Mouse (Mus musculus) C2C12 (cell line): ENCODE measurements around the gene Pomt2. TPM values are rescaled to one million over a fixed set of nuclear protein-coding genes. Genes with fewer than 3 reads are reported as not detected.

Source experiments
- H3K27me3 ChIP-seq: one replicate; pipeline ENCODE4 v1.6.1; 2011; ENCODE audit not compliant: control insufficient read depth, insufficient read depth, insufficient read length
- H3K36me3 ChIP-seq: one replicate; pipeline ENCODE4 v1.6.1; 2011; ENCODE audit not compliant: control insufficient read depth, insufficient read depth
- H3K4me3 ChIP-seq: one replicate; pipeline ENCODE4 v1.5.1; 2011; ENCODE audit warnings: mild to moderate bottlenecking, control low read depth; ENCODE audit not compliant: poor library complexity, insufficient read depth, severe bottlenecking
- H3K79me2 ChIP-seq: one replicate; pipeline ENCODE4 v1.6.1; 2011; ENCODE audit not compliant: control insufficient read depth, insufficient read depth
- H3K79me3 ChIP-seq: one replicate; pipeline ENCODE4 v1.6.1; 2011; ENCODE audit warnings: low read depth, control low read depth
- H3ac ChIP-seq: one replicate; pipeline ENCODE3; 2011; ENCODE audit warnings: low read depth; ENCODE audit not compliant: control insufficient read depth, insufficient read length
- CEBPB ChIP-seq: IDR thresholded peaks from one replicate; pipeline ENCODE4 v1.6.1; 2011; ENCODE audit warnings: low read depth, mild to moderate bottlenecking, control low read depth, moderate library complexity
- CTCF ChIP-seq: IDR thresholded peaks from one replicate; pipeline ENCODE4 v1.5.1; 2011; ENCODE audit not compliant: control insufficient read depth, insufficient read depth, insufficient read length
- FOSL1 ChIP-seq: IDR thresholded peaks from one replicate; pipeline ENCODE4 v1.8.0; 2011; ENCODE audit warnings: mild to moderate bottlenecking, low read length; ENCODE audit not compliant: poor library complexity, insufficient read depth, severe bottlenecking
- MAX ChIP-seq: IDR thresholded peaks from one replicate; pipeline ENCODE4 v1.6.1; 2011; ENCODE audit warnings: mild to moderate bottlenecking, control low read depth
- MYOD1 ChIP-seq: IDR thresholded peaks from one replicate; pipeline ENCODE4 v1.6.1; 2011; ENCODE audit warnings: low read depth; ENCODE audit not compliant: control insufficient read depth, insufficient read length
- MYOG ChIP-seq: IDR thresholded peaks from one replicate; pipeline ENCODE4 v1.6.1; 2011; ENCODE audit not compliant: control insufficient read depth, insufficient read length; ENCODE audit errors: extremely low read depth
- USF1 ChIP-seq: IDR thresholded peaks from one replicate; pipeline ENCODE4 v1.6.1; 2011; ENCODE audit warnings: low read depth, mild to moderate bottlenecking, control low read depth, moderate library complexity
- polyA plus RNA-seq: library from polyadenylated mRNA; unstranded; fragments of >200 nt; fragmentation: generic; extraction: Trizol; gene quantifications from one replicate; pipeline ENCODE4 v1.2.1, GENCODE M21; 2012; ENCODE audit warnings: missing spikeins

Pomt2 gene
- polyA plus RNA-seq, 1 experiment = 9.8 TPM

DNA sequence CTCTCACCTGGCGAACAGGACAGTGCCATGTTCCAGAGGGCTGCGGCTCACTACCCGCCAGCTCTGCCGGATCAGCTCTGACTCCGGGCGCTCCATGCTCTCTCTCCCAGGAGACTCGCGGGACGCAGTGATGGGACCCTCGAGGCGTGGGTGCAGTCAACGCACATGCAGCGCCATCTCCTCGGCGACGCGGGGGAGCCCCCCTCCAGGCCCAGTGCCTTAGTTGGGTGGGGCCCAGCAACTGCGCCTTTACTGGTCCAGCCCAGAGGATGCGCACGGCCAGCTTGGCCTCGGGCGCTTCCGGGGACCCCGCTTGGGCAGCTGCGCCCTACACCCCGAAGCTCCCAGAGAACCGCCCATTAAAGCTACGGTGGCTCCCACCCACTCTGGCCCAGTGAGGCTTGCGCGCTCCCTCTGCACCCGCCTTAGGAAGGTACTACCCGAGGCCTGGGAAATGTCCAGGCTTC, 45.6 kb downstream of the Pomt2 start, which contains the start of gene Ngb:
Ngb (minus strand) TSS at position 375 of the 467 bp plus-strand sequence.
- TF ChIP-seq USF1 (no peak), MYOG (no peak), MYOD1 (no peak), MAX (no peak), CEBPB (no peak), CTCF (no peak)
- Histone ChIP-seq H3K27me3 (peaks cover 52% of the 10 kb centered on the region), H3K79me2 (no peaks in the 10 kb centered on the region), H3K79me3 (no peaks in the 10 kb centered on the region), H3K4me3 (no peak within 1 kb of the TSS), H3K36me3 (no peaks in the 10 kb centered on the region), H3ac (no peak within 1 kb of the TSS)

GRCm38 (mm10) chr12:87100331-87100730, 47.4 kb downstream of the Pomt2 start:
- H3K79me3 ChIP-seq = no peaks in the 10 kb centered on the region
- TF ChIP-seq MAX = no peak
- H3ac ChIP-seq = no peak overlapping the region
- H3K4me3 ChIP-seq = no peak overlapping the region
- peaks cover 68% of the 10 kb centered on the region for H3K27me3 ChIP-seq
- no peaks in the 10 kb centered on the region for H3K36me3 ChIP-seq
- no peaks in the 10 kb centered on the region for H3K79me2 ChIP-seq

- H3K27me3 ChIP-seq = peaks cover 64% of the 10 kb centered on the region
- no peak for TF ChIP-seq MAX
- no peaks in the 10 kb centered on the region for H3K36me3 ChIP-seq
- no peaks in the 10 kb centered on the region for H3K79me3 ChIP-seq
- no peak overlapping the region for H3ac ChIP-seq
- no peak overlapping the region for H3K4me3 ChIP-seq
- no peaks in the 10 kb centered on the region for H3K79me2 ChIP-seq
These were observed 54.1 kb downstream of the Pomt2 start for GRCm38 (mm10) chr12:87093671-87094070.

- Histone ChIP-seq H3K4me3 (no peak overlapping the region), H3K27me3 (peaks cover 59% of the 10 kb centered on the region), H3ac (no peak overlapping the region), H3K79me3 (no peaks in the 10 kb centered on the region), H3K36me3 (no peaks in the 10 kb centered on the region), H3K79me2 (no peaks in the 10 kb centered on the region)
- TF ChIP-seq MAX (no peak), MYOD1 (no peak), CTCF (no peak), USF1 (no peak), FOSL1 (no peak), CEBPB (no peak), MYOG (no peak)
These were observed 54.5 kb downstream of the Pomt2 start for GRCm38 (mm10) chr12:87093249-87093648.

DNA sequence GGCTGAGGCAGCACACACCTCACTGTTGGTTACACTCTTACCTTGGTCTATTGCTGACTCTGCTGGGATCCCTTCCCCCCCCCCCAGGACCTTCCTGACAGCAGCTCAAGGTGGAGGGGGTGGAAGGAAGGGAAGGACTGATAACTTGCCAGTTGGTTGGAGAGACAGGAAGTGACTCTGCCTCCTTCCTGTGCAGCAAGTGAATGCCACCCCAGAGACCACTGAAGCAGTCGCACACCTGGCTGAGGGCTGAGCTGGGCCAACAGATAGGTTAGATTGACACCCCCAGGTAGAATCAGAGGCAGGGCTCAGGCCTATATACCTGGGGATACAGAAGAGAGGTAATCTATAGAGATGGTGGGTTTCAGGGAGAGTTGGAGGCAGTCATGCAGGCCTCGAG, 55.9 kb downstream of the Pomt2 start:
- no peak for TF ChIP-seq MYOG
- TF ChIP-seq CTCF = no peak
- no peak for TF ChIP-seq CEBPB
- TF ChIP-seq MAX = no peak
- TF ChIP-seq FOSL1 = no peak
- no peak for TF ChIP-seq MYOD1
- no peak for TF ChIP-seq USF1

GRCm38 (mm10) chr12:87089701-87090100, 58.1 kb downstream of the Pomt2 start:
- H3K36me3 ChIP-seq = no peaks in the 10 kb centered on the region
- H3K4me3 ChIP-seq = no peak overlapping the region
- H3K27me3 ChIP-seq = peaks cover 34% of the 10 kb centered on the region
- TF ChIP-seq MYOD1 (no peak), MYOG (no peak)
- no peaks in the 10 kb centered on the region for H3K79me2 ChIP-seq
- H3K79me3 ChIP-seq = no peaks in the 10 kb centered on the region
- H3ac ChIP-seq = no peak overlapping the region

More for the DNA sequence above, 55.9 kb downstream of the Pomt2 start:
- no peak overlapping the region for H3K4me3 ChIP-seq
- H3K79me2 ChIP-seq = no peaks in the 10 kb centered on the region
- H3K27me3 ChIP-seq = peaks cover 46% of the 10 kb centered on the region
- H3K36me3 ChIP-seq = no peaks in the 10 kb centered on the region
- H3ac ChIP-seq = no peak overlapping the region
- no peaks in the 10 kb centered on the region for H3K79me3 ChIP-seq

- H3K27me3 ChIP-seq = peaks cover 34% of the 10 kb centered on the region
- no peaks in the 10 kb centered on the region for H3K79me3 ChIP-seq
- H3K79me2 ChIP-seq = no peaks in the 10 kb centered on the region
- no peaks in the 10 kb centered on the region for H3K36me3 ChIP-seq
- H3K4me3 ChIP-seq = no peak overlapping the region
- TF ChIP-seq USF1 (no peak), FOSL1 (no peak), MAX (no peak), MYOG (no peak), CEBPB (no peak), CTCF (no peak), MYOD1 (no peak)
- no peak overlapping the region for H3ac ChIP-seq
These were observed 58.5 kb downstream of the Pomt2 start for GRCm38 (mm10) chr12:87089255-87089654.
